In the genomic region with DNA sequence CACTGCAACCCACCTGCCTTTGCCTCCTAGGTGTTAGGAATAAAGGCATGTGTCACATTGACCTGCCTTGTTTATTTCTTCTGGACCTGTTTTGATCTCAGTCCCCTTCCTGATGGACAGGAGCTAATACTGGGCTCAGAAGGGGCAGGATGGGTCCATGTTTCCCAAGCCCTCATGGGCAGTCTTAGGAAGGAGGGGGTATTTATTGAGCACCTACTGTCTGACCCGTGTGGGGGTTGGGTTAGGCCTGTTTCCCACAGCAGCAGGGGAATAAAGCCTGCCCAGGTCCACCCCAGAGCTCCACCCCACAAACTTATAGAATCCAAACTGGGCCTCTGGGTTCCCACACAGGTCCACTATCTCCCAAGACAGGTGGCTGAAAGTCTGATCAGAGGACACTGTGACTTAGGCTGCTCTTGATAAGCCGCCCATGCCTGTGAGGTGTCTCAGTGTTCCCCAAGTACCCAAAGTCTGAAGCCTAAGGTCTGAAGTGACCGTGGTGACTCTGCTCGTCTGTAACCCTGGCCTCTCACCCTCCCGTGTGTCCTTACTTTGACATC, we compare ENCODE assay signal across 18 mouse cellular contexts. TPM values are rescaled to one million over a fixed set of nuclear protein-coding genes. Genes with fewer than 3 reads are reported as not detected.
DNase-seq lines count a peak whose midpoint lies in the region; ATAC-seq and TF ChIP-seq lines count a peak whose summit lies in the region.
"Had no signal": no experiment of that assay in that cellular context is flagged by ENCODE, and none has a peak within 500 bp of the region (broad histone marks: within the 10 kb centered on the region; RNA-seq: fewer than 3 reads in every experiment).

No protein-coding gene starts in this region.

- H3K4me3 ChIP-seq in midbrain, embryonic 10.5 days = no peak overlapping the region
- no peak overlapping the region for H3K4me3 ChIP-seq in midbrain, embryonic 13.5 days (replicated peaks)
- peak overlapping the region; percentile 90 for H3K4me3 ChIP-seq in erythroblast, embryonic 14.5 days (replicated peaks)
- peak overlapping the region; percentile 32 to 65 for H3K4me3 ChIP-seq in liver, embryonic 14.5 days (ENCODE audit: insufficient read depth in 1 of 2, low read depth in 2 of 2, low read length in 2 of 2)
- H3K4me3 ChIP-seq: embryonic facial prominence, embryonic 12.5 days; forebrain, embryonic 13.5 days had no signal

- DNase-seq in midbrain, embryonic 10.5 days (ENCODE audit: low spot score) = no peak
- DNase-seq in liver, embryonic 14.5 days (ENCODE audit: low read depth in 3 of 3, low spot score in 3 of 3) = peak; percentile 92 to 94 (median 94)
- peak; percentile 53 to 69 for DNase-seq in spleen, postnatal 36 days (ENCODE audit: low spot score in 2 of 2)
- no peak for DNase-seq in adipocyte (ENCODE audit: low spot score)
- DNase-seq in left cerebral cortex, adult 9 months (ENCODE audit: low spot score in 2 of 2) = no peak
- DNase-seq: cerebellum, adult 2 months; kidney, adult 9 months; lung, adult 18-20 months; right cerebral cortex, postnatal 14 days; thymus, postnatal 14 days had no signal

- no peak for TF ChIP-seq CTCF in liver, embryonic 14.5 days (IDR thresholded peaks at IDR 0.05; ENCODE audit: low read depth)

- ATAC-seq in midbrain, embryonic 13.5 days = no peak
- peak; percentile 56 for ATAC-seq in liver, embryonic 14.5 days (ENCODE audit: insufficient read depth)
- ATAC-seq: activated CD4-positive, CD25-positive, alpha-beta regulatory T cell, adult 4 months; forebrain, embryonic 13.5 days had no signal

- H3K27me3 ChIP-seq in midbrain, embryonic 10.5 days (ENCODE audit: low read depth, poor library complexity, severe bottlenecking) = peaks cover 24% of the 10 kb centered on the region
- H3K27me3 ChIP-seq in midbrain, embryonic 13.5 days = no peaks in the 10 kb centered on the region
- peaks cover 16% of the 10 kb centered on the region for H3K27me3 ChIP-seq in erythroblast, embryonic 14.5 days (ENCODE audit: control insufficient read depth)
- H3K27me3 ChIP-seq in liver, embryonic 14.5 days (ENCODE audit: control insufficient read depth, insufficient read depth, low read length) = no peaks in the 10 kb centered on the region
- H3K27me3 ChIP-seq: embryonic facial prominence, embryonic 12.5 days had no signal

- H3K4me2 ChIP-seq in midbrain, embryonic 13.5 days (replicated peaks) = no peak overlapping the region
- peak overlapping the region; percentile 82 for H3K4me2 ChIP-seq in liver, embryonic 14.5 days (ENCODE audit: low read depth)
- H3K4me2 ChIP-seq: embryonic facial prominence, embryonic 12.5 days; forebrain, embryonic 13.5 days had no signal

- no peaks in the 10 kb centered on the region; the same call in none of the 2 replicates for H3K36me3 ChIP-seq in midbrain, embryonic 10.5 days
- H3K36me3 ChIP-seq in midbrain, embryonic 13.5 days = peaks cover 10% of the 10 kb centered on the region; the same call in 1 of the 2 replicates
- H3K36me3 ChIP-seq in erythroblast, embryonic 14.5 days (ENCODE audit: control insufficient read depth) = peaks cover 24% of the 10 kb centered on the region
- no peaks in the 10 kb centered on the region for H3K36me3 ChIP-seq in liver, embryonic 14.5 days (replicated peaks; ENCODE audit: control insufficient read depth, insufficient read depth, low read depth)
- H3K36me3 ChIP-seq: embryonic facial prominence, embryonic 12.5 days had no signal

- H3K9ac ChIP-seq in midbrain, embryonic 13.5 days (replicated peaks) = no peak overlapping the region
- peak overlapping the region; percentile 93 for H3K9ac ChIP-seq in liver, embryonic 14.5 days (replicated peaks)
- H3K9ac ChIP-seq: embryonic facial prominence, embryonic 12.5 days; forebrain, embryonic 13.5 days had no signal

- H3K4me1 ChIP-seq in midbrain, embryonic 10.5 days = peaks cover 37% of the 10 kb centered on the region
- H3K4me1 ChIP-seq in midbrain, embryonic 13.5 days (replicated peaks) = peaks cover 23% of the 10 kb centered on the region
- H3K4me1 ChIP-seq in erythroblast, embryonic 14.5 days (ENCODE audit: control insufficient read depth) = peaks cover 80% of the 10 kb centered on the region
- H3K4me1 ChIP-seq in liver, embryonic 14.5 days (replicated peaks; ENCODE audit: control insufficient read depth in 2 of 2, insufficient read depth in 2 of 2, low read length in 1 of 2) = peaks cover 43 to 50% of the 10 kb centered on the region in 2 experiments

- TF ChIP-seq EP300 in liver, embryonic 14.5 days (IDR thresholded peaks at IDR 0.05; ENCODE audit: low read depth) = peak; percentile 95

- H3K9me3 ChIP-seq in midbrain, embryonic 10.5 days (replicated peaks) = no peaks in the 10 kb centered on the region
- H3K9me3 ChIP-seq in midbrain, embryonic 13.5 days = no peaks in the 10 kb centered on the region
- H3K9me3 ChIP-seq in erythroblast, embryonic 14.5 days (ENCODE audit: control insufficient read depth, low read length) = no peaks in the 10 kb centered on the region
- H3K9me3 ChIP-seq in liver, embryonic 14.5 days (ENCODE audit: control insufficient read depth, low read length) = no peaks in the 10 kb centered on the region
- H3K9me3 ChIP-seq: embryonic facial prominence, embryonic 12.5 days; forebrain, embryonic 13.5 days had no signal

- peak overlapping the region; percentile 3; the same call in 1 of the 2 replicates for H3K27ac ChIP-seq in midbrain, embryonic 10.5 days (replicated peaks)
- no peak overlapping the region for H3K27ac ChIP-seq in midbrain, embryonic 13.5 days
- H3K27ac ChIP-seq in liver, embryonic 14.5 days = peak overlapping the region; percentile 99
- H3K27ac ChIP-seq: embryonic facial prominence, embryonic 12.5 days; forebrain, embryonic 13.5 days; macrophage had no signal

- 81% methylated on average over 5 of the region's 5 CpGs for WGBS in midbrain, embryonic 10.5 days
- WGBS in midbrain, embryonic 13.5 days = 82% methylated on average over 5 of the region's 5 CpGs
- WGBS in liver, embryonic 14.5 days (ENCODE audit: insufficient replicate concordance) = 18% methylated on average over 5 of the region's 5 CpGs

RNA-seq across cellular contexts. Expression of a gene that starts 3.8 kb away (rescaled TPM):
- polyA plus RNA-seq in midbrain, embryonic 10.5 days (2016; fragmentation: Nextera tagmentation; extraction: Ambion mirVana) = 5.2 and 7.3 TPM in 2 replicates
- 7.7 and 10.5 TPM in 2 replicates for polyA plus RNA-seq in midbrain, embryonic 13.5 days (2015; fragmentation: Nextera tagmentation; extraction: Ambion mirVana)
- polyA plus RNA-seq in erythroblast, embryonic 14.5 days (2012) = 28.7 and 50.4 TPM in 2 replicates
- polyA plus RNA-seq in liver, embryonic 14.5 days (2012; rRNA removed) = 33.9 and 35.0 TPM in 2 replicates
- polyA plus RNA-seq in liver, embryonic 14.5 days (2014; fragmentation: Nextera tagmentation; extraction: Ambion mirVana) = 9.5 and 14.3 TPM in 2 replicates

RNA-seq across cellular contexts. Expression of a gene that starts 19.8 kb away (rescaled TPM):
- 9.1 and 13.4 TPM in 2 replicates for polyA plus RNA-seq in midbrain, embryonic 10.5 days (2016; fragmentation: Nextera tagmentation; extraction: Ambion mirVana)
- 19.6 and 26.9 TPM in 2 replicates for polyA plus RNA-seq in midbrain, embryonic 13.5 days (2015; fragmentation: Nextera tagmentation; extraction: Ambion mirVana)
- polyA plus RNA-seq in erythroblast, embryonic 14.5 days (2012) = 0.16 and 0.21 TPM in 2 replicates
- polyA plus RNA-seq in liver, embryonic 14.5 days (2012; rRNA removed) = 0.27 and 0.34 TPM in 2 replicates
- 0.08 and 0.17 TPM in 2 replicates for polyA plus RNA-seq in liver, embryonic 14.5 days (2014; fragmentation: Nextera tagmentation; extraction: Ambion mirVana)
- polyA plus RNA-seq: activated CD4-positive, CD25-positive, alpha-beta regulatory T cell, adult 4 months had no signal

RNA-seq across cellular contexts. Expression of a gene that starts 30.4 kb away (rescaled TPM):
- polyA plus RNA-seq in midbrain, embryonic 10.5 days (2016; fragmentation: Nextera tagmentation; extraction: Ambion mirVana) = 180 and 183 TPM in 2 replicates
- 160 TPM in 2 replicates for polyA plus RNA-seq in midbrain, embryonic 13.5 days (2015; fragmentation: Nextera tagmentation; extraction: Ambion mirVana)
- 37.3 and 38.8 TPM in 2 replicates for polyA plus RNA-seq in erythroblast, embryonic 14.5 days (2012)
- polyA plus RNA-seq in liver, embryonic 14.5 days (2012; rRNA removed) = 20.4 and 34.3 TPM in 2 replicates
- polyA plus RNA-seq in liver, embryonic 14.5 days (2014; fragmentation: Nextera tagmentation; extraction: Ambion mirVana) = 54.1 and 56.3 TPM in 2 replicates

RNA-seq across cellular contexts. Expression of a gene that starts 35.0 kb away (rescaled TPM):
- 0.05 and 0.11 TPM in 2 replicates for polyA plus RNA-seq in midbrain, embryonic 10.5 days (2016; fragmentation: Nextera tagmentation; extraction: Ambion mirVana)
- polyA plus RNA-seq in midbrain, embryonic 13.5 days (2015; fragmentation: Nextera tagmentation; extraction: Ambion mirVana) = not detected in 2 replicates
- 0.03 TPM in 1 of 2 replicates, not detected in the other for polyA plus RNA-seq in erythroblast, embryonic 14.5 days (2012)
- polyA plus RNA-seq in liver, embryonic 14.5 days (2012; rRNA removed) = 0.11 and 0.13 TPM in 2 replicates
- 0.18 and 0.39 TPM in 2 replicates for polyA plus RNA-seq in liver, embryonic 14.5 days (2014; fragmentation: Nextera tagmentation; extraction: Ambion mirVana)
- polyA plus RNA-seq: embryonic facial prominence, embryonic 12.5 days; midbrain, postnatal 0 days; neural tube, embryonic 11.5 days had no signal

RNA-seq across cellular contexts. Expression of a gene that starts 38.4 kb away (rescaled TPM):
- 9.8 and 12.1 TPM in 2 replicates for polyA plus RNA-seq in midbrain, embryonic 10.5 days (2016; fragmentation: Nextera tagmentation; extraction: Ambion mirVana)
- 14.6 and 18.3 TPM in 2 replicates for polyA plus RNA-seq in midbrain, embryonic 13.5 days (2015; fragmentation: Nextera tagmentation; extraction: Ambion mirVana)
- polyA plus RNA-seq in erythroblast, embryonic 14.5 days (2012) = 3.7 and 4.8 TPM in 2 replicates
- polyA plus RNA-seq in liver, embryonic 14.5 days (2012; rRNA removed) = 11.1 and 13.0 TPM in 2 replicates
- 5.4 and 6.3 TPM in 2 replicates for polyA plus RNA-seq in liver, embryonic 14.5 days (2014; fragmentation: Nextera tagmentation; extraction: Ambion mirVana)

Comparison
In these comparisons a context has a peak if more than half of its experiments do, and no peak if none do; other contexts are left out.
1. DNase-seq: peak in liver, embryonic 14.5 days (3 of 3) and spleen, postnatal 36 days (2 of 2); none in midbrain, embryonic 10.5 days (single experiment), adipocyte (single experiment) and left cerebral cortex, adult 9 months (0 of 2).
2. H3K4me3 ChIP-seq: peak in erythroblast, embryonic 14.5 days (single experiment) and liver, embryonic 14.5 days (2 of 2); none in midbrain, embryonic 10.5 days (single experiment) and midbrain, embryonic 13.5 days (single experiment).